Mouse (Mus musculus) brain, embryonic 14.5 days (tissue): ENCODE data around the gene Spaca6.

Experiments used
- CTCF ChIP-seq: fragments of 200-500 bp; IDR thresholded peaks from 2 replicates; pipeline ENCODE4 v1.5.1; 2012; ENCODE audit warnings: inconsistent platforms, mild to moderate bottlenecking, moderate library complexity, borderline replicate concordance; ENCODE audit not compliant: insufficient read depth, insufficient read length; ENCODE audit errors: extremely low read depth
- POLR2A ChIP-seq: fragments of 200-500 bp; IDR thresholded peaks from 2 replicates; pipeline ENCODE4 v1.6.1; 2012; ENCODE audit warnings: mild to moderate bottlenecking, inconsistent platforms, borderline replicate concordance; ENCODE audit not compliant: poor library complexity, insufficient read depth, insufficient read length, severe bottlenecking; ENCODE audit errors: extremely low read depth

- no peak for TF ChIP-seq CTCF
- no peak for TF ChIP-seq POLR2A
These were observed 766 bp downstream of the Spaca6 start for GRCm38 (mm10) chr17:17827658-17828190.
